Comparison of ENCODE assay signal across 10 mouse cellular contexts in the genomic region with DNA sequence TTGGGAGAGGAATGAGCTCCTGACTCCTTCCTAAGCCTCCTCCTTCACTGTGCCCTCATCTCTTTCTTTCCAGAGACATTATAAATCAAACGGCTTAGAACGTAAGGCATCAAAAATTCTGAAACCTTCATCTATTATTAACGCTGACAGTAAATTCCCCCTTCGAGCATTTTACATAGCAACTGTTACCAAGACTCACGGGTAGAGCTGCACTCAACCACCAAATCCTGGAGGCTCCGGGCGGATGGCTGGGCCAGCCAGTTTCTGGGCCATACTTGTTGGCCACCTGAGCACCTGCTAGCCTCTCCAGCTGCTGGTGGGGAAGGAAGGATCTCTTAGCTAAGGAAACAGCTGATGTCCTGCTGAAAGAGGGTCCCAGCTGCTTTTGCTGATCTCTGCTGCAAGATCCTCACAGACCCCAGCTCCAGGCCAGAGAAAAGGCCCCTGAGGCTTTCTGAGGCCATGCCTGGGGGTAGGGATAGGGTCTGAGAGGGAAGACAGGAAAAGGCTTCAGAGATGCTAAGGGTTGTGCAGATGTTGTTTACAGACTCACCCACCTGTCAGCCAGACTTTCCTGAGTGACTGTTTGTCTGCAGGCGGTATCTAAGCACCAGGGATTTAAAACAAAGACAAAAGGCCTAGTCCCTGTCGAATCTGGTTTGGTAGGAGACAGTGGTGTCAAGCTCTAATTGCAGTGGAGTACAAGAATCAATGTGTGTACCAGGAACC. TPM values are rescaled to one million over a fixed set of nuclear protein-coding genes. Genes with fewer than 3 reads are reported as not detected.
DNase-seq lines count a peak whose midpoint lies in the region; ATAC-seq and TF ChIP-seq lines count a peak whose summit lies in the region.
"Had no signal": no experiment of that assay in that cellular context is flagged by ENCODE, and none has a peak within 500 bp of the region (broad histone marks: within the 10 kb centered on the region; RNA-seq: fewer than 3 reads in every experiment).

No protein-coding gene starts in this region.

- H3K36me3 ChIP-seq in E14TG2a.4 (ENCODE audit: insufficient read depth, low read length) = 0 out of 2 replicates have a peak, but pooled peaks cover 3% of the 10 kb centered on the region
- H3K36me3 ChIP-seq in hindbrain, embryonic 11.5 days (ENCODE audit: control insufficient read depth, insufficient read depth, low read length) = no peaks in the 10 kb centered on the region
- H3K36me3 ChIP-seq in neural tube, embryonic 13.5 days = peaks cover 13% of the 10 kb centered on the region
- H3K36me3 ChIP-seq: heart, embryonic 15.5 days had no signal

- H3K27ac ChIP-seq in hindbrain, embryonic 11.5 days (ENCODE audit: low read depth, low read length) = 0 out of 2 replicates have a peak overlapping the region, but pooled peaks have one; percentile 30
- peak overlapping the region; percentile 68 for H3K27ac ChIP-seq in neural tube, embryonic 13.5 days (replicated peaks)
- H3K27ac ChIP-seq: heart, embryonic 15.5 days had no signal

- no peak for TF ChIP-seq CTCF in E14TG2a.4 (conservative IDR thresholded peaks at IDR 0.05; ENCODE audit: low read length)

- no peak overlapping the region for H3K9ac ChIP-seq in hindbrain, embryonic 11.5 days (ENCODE audit: low read depth, low read length)
- peak overlapping the region; percentile 35; the same call in 1 of the 2 replicates for H3K9ac ChIP-seq in neural tube, embryonic 13.5 days
- H3K9ac ChIP-seq: heart, embryonic 15.5 days; liver, embryonic 15.5 days had no signal

- no peaks in the 10 kb centered on the region for H3K27me3 ChIP-seq in E14TG2a.4 (ENCODE audit: insufficient read depth, low read length)
- H3K27me3 ChIP-seq in hindbrain, embryonic 11.5 days (ENCODE audit: control insufficient read depth, insufficient read depth, low read length) = no peaks in the 10 kb centered on the region
- H3K27me3 ChIP-seq in neural tube, embryonic 13.5 days = no peaks in the 10 kb centered on the region
- H3K27me3 ChIP-seq: heart, embryonic 15.5 days; liver, embryonic 15.5 days had no signal

- 67% methylated on average over 9 of the region's 9 CpGs for WGBS in hindbrain, embryonic 11.5 days
- 55% methylated on average over 9 of the region's 9 CpGs for WGBS in neural tube, embryonic 13.5 days

- DNase-seq in ZHBTc4 (ENCODE audit: low read depth, low spot score) = peak; percentile 25
- no peak for DNase-seq in hindbrain, embryonic 11.5 days (ENCODE audit: low spot score)
- DNase-seq in right cerebral cortex, postnatal 14 days = no peak
- DNase-seq in ovary, postnatal 10 days (ENCODE audit: low spot score) = no peak
- DNase-seq in gastrocnemius, adult 18-20 months (ENCODE audit: low spot score) = no peak
- DNase-seq: cerebellum, adult 9-11 months had no signal

- peaks cover 90% of the 10 kb centered on the region for H3K4me1 ChIP-seq in E14TG2a.4 (replicated peaks; ENCODE audit: low read depth, low read length)
- H3K4me1 ChIP-seq in hindbrain, embryonic 11.5 days (replicated peaks; ENCODE audit: control insufficient read depth, insufficient read depth, low read length) = peaks cover 10% of the 10 kb centered on the region
- H3K4me1 ChIP-seq in neural tube, embryonic 13.5 days (replicated peaks) = peaks cover 74% of the 10 kb centered on the region

- ATAC-seq in hindbrain, embryonic 11.5 days (ENCODE audit: low FRiP score) = no peak
- ATAC-seq in neural tube, embryonic 13.5 days (ENCODE audit: low read depth) = no peak

- peak overlapping the region; percentile 41 for H3K4me3 ChIP-seq in E14TG2a.4 (replicated peaks; ENCODE audit: low read length)
- H3K4me3 ChIP-seq in hindbrain, embryonic 11.5 days (ENCODE audit: low read depth, low read length) = no peak overlapping the region
- H3K4me3 ChIP-seq in neural tube, embryonic 13.5 days = no peak overlapping the region
- H3K4me3 ChIP-seq: heart, embryonic 15.5 days; liver, embryonic 15.5 days had no signal

- no peaks in the 10 kb centered on the region for H3K9me3 ChIP-seq in E14TG2a.4 (ENCODE audit: low read length)
- H3K9me3 ChIP-seq in hindbrain, embryonic 11.5 days (ENCODE audit: control insufficient read depth, low read length) = no peaks in the 10 kb centered on the region
- no peaks in the 10 kb centered on the region for H3K9me3 ChIP-seq in neural tube, embryonic 13.5 days
- H3K9me3 ChIP-seq: heart, embryonic 15.5 days; liver, embryonic 15.5 days had no signal

- H3K4me2 ChIP-seq in hindbrain, embryonic 11.5 days (replicated peaks; ENCODE audit: low read depth, low read length) = no peak overlapping the region
- H3K4me2 ChIP-seq in neural tube, embryonic 13.5 days = no peak overlapping the region
- H3K4me2 ChIP-seq: heart, embryonic 15.5 days had no signal

RNA-seq across cellular contexts. Expression of gene Rai1, which starts 56.5 kb away (rescaled TPM):
- 22.6 and 28.1 TPM in 2 replicates for polyA plus RNA-seq in hindbrain, embryonic 11.5 days (2014; fragmentation: Nextera tagmentation; extraction: Ambion mirVana)
- polyA plus RNA-seq in neural tube, embryonic 13.5 days (2015; fragmentation: Nextera tagmentation; extraction: Ambion mirVana) = 29.9 and 30.0 TPM in 2 replicates
- total RNA-seq in gastrocnemius, adult 18-20 months (2021) = 10 to 100 TPM; 16.6 to 17.3 TPM
